Mouse (Mus musculus): Measurements from ENCODE around the gene Tspan17. TPM values are rescaled to one million over a fixed set of nuclear protein-coding genes. Genes with fewer than 3 reads are reported as not detected.

The Tspan17 gene
- polyA plus RNA-seq, 2 experiments: 0.28 to 0.58 TPM

- DNase-seq (ENCODE audit: low read depth in 3 of 3, low spot score in 3 of 3) (no peak), ATAC-seq (ENCODE audit: insufficient read depth) (no peak)
- Histone ChIP-seq H3K36me3 (replicated peaks; ENCODE audit: control insufficient read depth, insufficient read depth, low read depth) (no peaks in the 10 kb centered on the region), H3K27ac (no peak overlapping the region), H3K9me3 (ENCODE audit: control insufficient read depth, low read length) (no peaks in the 10 kb centered on the region), H3K4me1 (replicated peaks; ENCODE audit: control insufficient read depth in 2 of 2, insufficient read depth in 2 of 2, low read length in 1 of 2) (no peaks in the 10 kb centered on the region), H3K27me3 (ENCODE audit: control insufficient read depth, insufficient read depth, low read length) (no peaks in the 10 kb centered on the region), H3K9ac (replicated peaks) (no peak overlapping the region), H3K4me3 (ENCODE audit: insufficient read depth in 1 of 2, low read depth in 2 of 2, low read length in 2 of 2) (no peak overlapping the region), H3K4me2 (ENCODE audit: low read depth) (no peak overlapping the region)
- 40% methylated on average over 6 of the region's 6 CpGs for WGBS (ENCODE audit: insufficient replicate concordance)
- TF ChIP-seq CTCF (IDR thresholded peaks at IDR 0.05; ENCODE audit: low read depth): no peak
- TF ChIP-seq EP300 (IDR thresholded peaks at IDR 0.05; ENCODE audit: low read depth): no peak
Observed at GRCm38 (mm10) chr13:54828508-54828907, 39.3 kb downstream of the Tspan17 start.

DNA sequence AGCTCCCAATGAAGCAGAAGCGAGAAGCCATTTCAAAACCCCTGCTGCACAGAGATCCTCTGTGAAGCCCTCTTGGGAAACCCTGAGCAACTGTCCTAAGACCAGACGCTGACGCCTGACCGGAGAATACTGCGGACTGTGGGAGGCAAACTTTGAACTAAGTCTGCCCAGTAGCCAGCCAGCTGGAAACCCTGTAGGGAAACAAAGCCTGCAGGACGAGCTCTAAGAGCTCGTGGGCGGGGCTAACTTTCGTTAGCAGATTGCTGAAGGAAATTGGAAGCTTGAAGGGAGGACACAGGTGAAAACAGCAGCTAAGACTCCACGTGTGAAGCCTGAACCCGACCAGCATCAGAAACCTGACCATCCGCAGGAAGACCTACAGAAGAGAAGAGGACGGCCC, 40.3 kb downstream of the Tspan17 start:
- no peak overlapping the region for H3K9ac ChIP-seq (replicated peaks)
- H3K4me1 ChIP-seq (replicated peaks; ENCODE audit: control insufficient read depth in 2 of 2, insufficient read depth in 2 of 2, low read length in 1 of 2): no peaks in the 10 kb centered on the region
- ATAC-seq (ENCODE audit: insufficient read depth) (no peak), DNase-seq (ENCODE audit: low read depth in 3 of 3, low spot score in 3 of 3) (no peak)
- no peak for TF ChIP-seq EP300 (IDR thresholded peaks at IDR 0.05; ENCODE audit: low read depth)
- TF ChIP-seq CTCF (IDR thresholded peaks at IDR 0.05; ENCODE audit: low read depth): no peak
- H3K36me3 ChIP-seq (replicated peaks; ENCODE audit: control insufficient read depth, insufficient read depth, low read depth): no peaks in the 10 kb centered on the region
- H3K4me3 ChIP-seq (ENCODE audit: insufficient read depth in 1 of 2, low read depth in 2 of 2, low read length in 2 of 2): no peak overlapping the region
- H3K4me2 ChIP-seq (ENCODE audit: low read depth): no peak overlapping the region
- WGBS (ENCODE audit: insufficient replicate concordance): 8% methylated on average over 13 of the region's 13 CpGs
- H3K27me3 ChIP-seq (ENCODE audit: control insufficient read depth, insufficient read depth, low read length): no peaks in the 10 kb centered on the region
- no peak overlapping the region for H3K27ac ChIP-seq
- no peaks in the 10 kb centered on the region for H3K9me3 ChIP-seq (ENCODE audit: control insufficient read depth, low read length)

GRCm38 (mm10) chr13:54836351-54837030, 47.3 kb downstream of the Tspan17 start:
- Histone ChIP-seq H3K27ac (no peak overlapping the region), H3K4me2 (ENCODE audit: low read depth) (no peak overlapping the region), H3K9me3 (ENCODE audit: control insufficient read depth, low read length) (no peaks in the 10 kb centered on the region), H3K9ac (replicated peaks) (no peak overlapping the region), H3K27me3 (ENCODE audit: control insufficient read depth, insufficient read depth, low read length) (no peaks in the 10 kb centered on the region), H3K36me3 (replicated peaks; ENCODE audit: control insufficient read depth, insufficient read depth, low read depth) (no peaks in the 10 kb centered on the region), H3K4me3 (ENCODE audit: insufficient read depth in 1 of 2, low read depth in 2 of 2, low read length in 2 of 2) (no peak overlapping the region), H3K4me1 (replicated peaks; ENCODE audit: control insufficient read depth in 2 of 2, insufficient read depth in 2 of 2, low read length in 1 of 2) (no peaks in the 10 kb centered on the region)
- DNase-seq (ENCODE audit: low read depth in 3 of 3, low spot score in 3 of 3) (no peak), ATAC-seq (ENCODE audit: insufficient read depth) (no peak)
- no peak for TF ChIP-seq EP300 (IDR thresholded peaks at IDR 0.05; ENCODE audit: low read depth)
- TF ChIP-seq CTCF (IDR thresholded peaks at IDR 0.05; ENCODE audit: low read depth): no peak
- WGBS (ENCODE audit: insufficient replicate concordance): 61% methylated on average over 14 of the region's 14 CpGs

GRCm38 (mm10) chr13:54837061-54837460, 47.9 kb downstream of the Tspan17 start:
- 54% methylated on average over 5 of the region's 5 CpGs for WGBS (ENCODE audit: insufficient replicate concordance)

GRCm38 (mm10) chr13:54837471-54837889, 48.3 kb downstream of the Tspan17 start:
- H3K4me3 ChIP-seq (ENCODE audit: insufficient read depth in 1 of 2, low read depth in 2 of 2, low read length in 2 of 2): no peak overlapping the region
- no peaks in the 10 kb centered on the region for H3K4me1 ChIP-seq (replicated peaks; ENCODE audit: control insufficient read depth in 2 of 2, insufficient read depth in 2 of 2, low read length in 1 of 2)
- no peak overlapping the region for H3K27ac ChIP-seq
- H3K9ac ChIP-seq (replicated peaks): no peak overlapping the region
- TF ChIP-seq EP300 (IDR thresholded peaks at IDR 0.05; ENCODE audit: low read depth) (no peak), CTCF (IDR thresholded peaks at IDR 0.05; ENCODE audit: low read depth) (no peak)
- WGBS (ENCODE audit: insufficient replicate concordance): 8% methylated on average over 9 of the region's 9 CpGs
- no peaks in the 10 kb centered on the region for H3K36me3 ChIP-seq (replicated peaks; ENCODE audit: control insufficient read depth, insufficient read depth, low read depth)
- ATAC-seq (ENCODE audit: insufficient read depth) (no peak), DNase-seq (ENCODE audit: low read depth in 3 of 3, low spot score in 3 of 3) (no peak)
- H3K4me2 ChIP-seq (ENCODE audit: low read depth): no peak overlapping the region
- no peaks in the 10 kb centered on the region for H3K9me3 ChIP-seq (ENCODE audit: control insufficient read depth, low read length)
- H3K27me3 ChIP-seq (ENCODE audit: control insufficient read depth, insufficient read depth, low read length): no peaks in the 10 kb centered on the region

More at GRCm38 (mm10) chr13:54837061-54837460, 47.9 kb downstream of the Tspan17 start:
- TF ChIP-seq EP300 (IDR thresholded peaks at IDR 0.05; ENCODE audit: low read depth) (no peak), CTCF (IDR thresholded peaks at IDR 0.05; ENCODE audit: low read depth) (no peak)
- ATAC-seq (ENCODE audit: insufficient read depth) (no peak), DNase-seq (ENCODE audit: low read depth in 3 of 3, low spot score in 3 of 3) (no peak)
- H3K27me3 ChIP-seq (ENCODE audit: control insufficient read depth, insufficient read depth, low read length): no peaks in the 10 kb centered on the region
- no peak overlapping the region for H3K4me2 ChIP-seq (ENCODE audit: low read depth)
- no peaks in the 10 kb centered on the region for H3K4me1 ChIP-seq (replicated peaks; ENCODE audit: control insufficient read depth in 2 of 2, insufficient read depth in 2 of 2, low read length in 1 of 2)
- H3K9ac ChIP-seq (replicated peaks): no peak overlapping the region
- no peaks in the 10 kb centered on the region for H3K36me3 ChIP-seq (replicated peaks; ENCODE audit: control insufficient read depth, insufficient read depth, low read depth)
- no peak overlapping the region for H3K4me3 ChIP-seq (ENCODE audit: insufficient read depth in 1 of 2, low read depth in 2 of 2, low read length in 2 of 2)
- H3K9me3 ChIP-seq (ENCODE audit: control insufficient read depth, low read length): no peaks in the 10 kb centered on the region
- H3K27ac ChIP-seq: no peak overlapping the region
